Comparison of ENCODE assay signal across 14 mouse cellular contexts in genomic region chr16:92708718-92709117, GRCm38 (mm10).
A peak's percentile ranks its signal among the peaks of the same experiment; 100 is the strongest.
DNase-seq lines count a peak whose midpoint lies in the region; ATAC-seq and TF ChIP-seq lines count a peak whose summit lies in the region.
"Had no signal": no experiment of that assay in that cellular context is flagged by ENCODE, and none has a peak within 500 bp of the region (broad histone marks: within the 10 kb centered on the region; RNA-seq: fewer than 3 reads in every experiment).

No protein-coding gene starts in this region.

- no peak for ATAC-seq in kidney, postnatal 0 days (replicated peaks; ENCODE audit: low FRiP score, low read depth)
- ATAC-seq in kidney, embryonic 16.5 days (ENCODE audit: low FRiP score, low TSS enrichment): no peak
- ATAC-seq in megakaryocyte, adult 5-6 weeks (ENCODE audit: poor library complexity, severe bottlenecking): peak; percentile 47
- ATAC-seq in monocyte, adult 5-6 weeks (replicated peaks; ENCODE audit: insufficient number of reproducible peaks, low FRiP score, low TSS enrichment, poor library complexity, severe bottlenecking): no peak
- no peak for ATAC-seq in forebrain, embryonic 15.5 days (replicated peaks)

- no peak for TF ChIP-seq EP300 in ES-Bruce4 (IDR thresholded peaks at IDR 0.05; ENCODE audit: insufficient read depth, low read depth, low read length)

- H3K4me1 ChIP-seq in kidney, postnatal 0 days (replicated peaks; ENCODE audit: insufficient read depth, low read length): no peaks in the 10 kb centered on the region
- 0 out of 2 replicates have a peak, but pooled peaks cover 3% of the 10 kb centered on the region for H3K4me1 ChIP-seq in kidney, embryonic 16.5 days (ENCODE audit: insufficient read depth, low read length)
- no peaks in the 10 kb centered on the region for H3K4me1 ChIP-seq in ES-Bruce4 (ENCODE audit: control insufficient read depth, insufficient read depth, low read length)
- peaks cover 11% of the 10 kb centered on the region for H3K4me1 ChIP-seq in bone marrow, adult 2 months (ENCODE audit: control insufficient read depth, insufficient read depth, low read length)
- no peaks in the 10 kb centered on the region for H3K4me1 ChIP-seq in forebrain, embryonic 15.5 days
- H3K4me1 ChIP-seq: heart, embryonic 12.5 days; hindbrain, embryonic 12.5 days had no signal

- H3K4me3 ChIP-seq in kidney, postnatal 0 days (replicated peaks; ENCODE audit: low read depth, low read length): no peak overlapping the region
- no peak overlapping the region for H3K4me3 ChIP-seq in kidney, embryonic 16.5 days (ENCODE audit: low read length)
- H3K4me3 ChIP-seq in ES-Bruce4 (ENCODE audit: low read depth, low read length): no peak overlapping the region
- no peak overlapping the region for H3K4me3 ChIP-seq in bone marrow, adult 2 months (replicated peaks; ENCODE audit: control insufficient read depth, low read depth, low read length)
- H3K4me3 ChIP-seq in forebrain, embryonic 15.5 days: no peak overlapping the region
- H3K4me3 ChIP-seq: erythroblast, embryonic 14.5 days; heart, embryonic 12.5 days; hindbrain, embryonic 12.5 days; limb, embryonic 15.5 days had no signal

- no peak overlapping the region for H3K9ac ChIP-seq in kidney, postnatal 0 days (ENCODE audit: low read depth, low read length)
- H3K9ac ChIP-seq in kidney, embryonic 16.5 days (replicated peaks; ENCODE audit: low read length): no peak overlapping the region
- H3K9ac ChIP-seq in ES-Bruce4 (ENCODE audit: low read depth, poor library complexity, severe bottlenecking): no peak overlapping the region
- no peak overlapping the region for H3K9ac ChIP-seq in forebrain, embryonic 15.5 days (replicated peaks)
- H3K9ac ChIP-seq: heart, embryonic 12.5 days; hindbrain, embryonic 12.5 days; limb, embryonic 15.5 days had no signal

- TF ChIP-seq CTCF in kidney, postnatal 0 days (IDR thresholded peaks at IDR 0.05; ENCODE audit: low read depth): peak; percentile 31; the same call in 1 of the 2 replicates
- TF ChIP-seq CTCF in ES-Bruce4 (IDR thresholded peaks at IDR 0.05; ENCODE audit: low read depth, low read length): peak; percentile 47
- peak; percentile 34; the same call in 1 of the 2 replicates for TF ChIP-seq CTCF in bone marrow, adult 2 months (IDR thresholded peaks at IDR 0.05; ENCODE audit: control insufficient read depth, insufficient read depth, low read length)

- WGBS in kidney, postnatal 0 days: 78% methylated on average over 4 of the region's 4 CpGs
- WGBS in kidney, embryonic 16.5 days: 67% methylated on average over 4 of the region's 4 CpGs
- 58% methylated on average over 4 of the region's 4 CpGs for WGBS in bone marrow, adult 2 months
- WGBS in forebrain, embryonic 15.5 days: 73% methylated on average over 4 of the region's 4 CpGs

- H3K27me3 ChIP-seq in kidney, postnatal 0 days (ENCODE audit: insufficient read depth, low read length): no peaks in the 10 kb centered on the region
- H3K27me3 ChIP-seq in kidney, embryonic 16.5 days (ENCODE audit: insufficient read depth, low read length): peaks cover 2% of the 10 kb centered on the region; the same call in 1 of the 2 replicates
- no peaks in the 10 kb centered on the region for H3K27me3 ChIP-seq in ES-Bruce4 (ENCODE audit: control insufficient read depth, insufficient read depth, low read length, poor library complexity, severe bottlenecking)
- H3K27me3 ChIP-seq in forebrain, embryonic 15.5 days: no peaks in the 10 kb centered on the region

- H3K9me3 ChIP-seq in kidney, postnatal 0 days (replicated peaks; ENCODE audit: low read length): no peaks in the 10 kb centered on the region
- no peaks in the 10 kb centered on the region for H3K9me3 ChIP-seq in kidney, embryonic 16.5 days (ENCODE audit: low read length)
- no peaks in the 10 kb centered on the region for H3K9me3 ChIP-seq in ES-Bruce4 (replicated peaks; ENCODE audit: control insufficient read depth, insufficient read depth, low read length, poor library complexity, severe bottlenecking)
- no peaks in the 10 kb centered on the region for H3K9me3 ChIP-seq in forebrain, embryonic 15.5 days
- H3K9me3 ChIP-seq: heart, embryonic 12.5 days; hindbrain, embryonic 12.5 days; limb, embryonic 15.5 days had no signal

- DNase-seq in kidney, postnatal 0 days (ENCODE audit: low spot score): no peak
- DNase-seq in embryo, embryonic 10 days (ENCODE audit: low spot score): no peak
- DNase-seq: adrenal gland, adult 2 months; kidney, postnatal 10 days had no signal

- no peak for TF ChIP-seq POLR2A in ES-Bruce4 (IDR thresholded peaks at IDR 0.05; ENCODE audit: insufficient read depth, low read length)
- no peak for TF ChIP-seq POLR2A in bone marrow, adult 2 months (IDR thresholded peaks at IDR 0.05; ENCODE audit: borderline replicate concordance, control insufficient read depth, low read depth, low read length)

- no peak overlapping the region for H3K4me2 ChIP-seq in kidney, postnatal 0 days (ENCODE audit: low read length)
- no peak overlapping the region for H3K4me2 ChIP-seq in kidney, embryonic 16.5 days (replicated peaks; ENCODE audit: low read depth, low read length)
- H3K4me2 ChIP-seq in forebrain, embryonic 15.5 days (replicated peaks): no peak overlapping the region
- H3K4me2 ChIP-seq: heart, embryonic 12.5 days; hindbrain, embryonic 12.5 days; limb, embryonic 15.5 days had no signal

- no peak overlapping the region for H3K27ac ChIP-seq in kidney, postnatal 0 days
- H3K27ac ChIP-seq in kidney, embryonic 16.5 days (ENCODE audit: low read length): no peak overlapping the region
- H3K27ac ChIP-seq in ES-Bruce4 (ENCODE audit: insufficient read depth, low read length): no peak overlapping the region
- no peak overlapping the region for H3K27ac ChIP-seq in bone marrow, adult 2 months (ENCODE audit: control insufficient read depth, insufficient read depth, low read depth, low read length, poor library complexity)
- no peak overlapping the region for H3K27ac ChIP-seq in forebrain, embryonic 15.5 days (replicated peaks)
- H3K27ac ChIP-seq: hindbrain, embryonic 12.5 days; limb, embryonic 15.5 days had no signal

- H3K36me3 ChIP-seq in kidney, postnatal 0 days (ENCODE audit: insufficient read depth, low read length): no peaks in the 10 kb centered on the region
- H3K36me3 ChIP-seq in kidney, embryonic 16.5 days (ENCODE audit: insufficient read depth, low read length): no peaks in the 10 kb centered on the region
- no peaks in the 10 kb centered on the region for H3K36me3 ChIP-seq in ES-Bruce4 (ENCODE audit: control insufficient read depth, insufficient read depth, low read length, poor library complexity, severe bottlenecking)
- no peaks in the 10 kb centered on the region for H3K36me3 ChIP-seq in forebrain, embryonic 15.5 days
- H3K36me3 ChIP-seq: heart, embryonic 12.5 days; hindbrain, embryonic 12.5 days; limb, embryonic 15.5 days had no signal
